Mouse (Mus musculus) CH12F3 (cell line): ENCODE results near the gene Patl1.
"Not testable (repeated sequence)": the region's sequence is repeated elsewhere in the genome, so short reads cannot be mapped to it uniquely, and the experiment has no call there.

Experiments
- in situ Hi-C: fragments of 300-500 bp; cut with MboI; formaldehyde crosslinking; loops from 2 replicates; pipeline ENCODE4 v1.14.3; 2020; ENCODE audit warnings: low sequenced_read_pairs

The Patl1 gene

GRCm38 (mm10) chr19:11912037-11912532 lies at the start of gene Patl1:
Gene Patl1 (plus strand): TSS chr19:11912399.
- in situ Hi-C loops: no loop called here

DNA sequence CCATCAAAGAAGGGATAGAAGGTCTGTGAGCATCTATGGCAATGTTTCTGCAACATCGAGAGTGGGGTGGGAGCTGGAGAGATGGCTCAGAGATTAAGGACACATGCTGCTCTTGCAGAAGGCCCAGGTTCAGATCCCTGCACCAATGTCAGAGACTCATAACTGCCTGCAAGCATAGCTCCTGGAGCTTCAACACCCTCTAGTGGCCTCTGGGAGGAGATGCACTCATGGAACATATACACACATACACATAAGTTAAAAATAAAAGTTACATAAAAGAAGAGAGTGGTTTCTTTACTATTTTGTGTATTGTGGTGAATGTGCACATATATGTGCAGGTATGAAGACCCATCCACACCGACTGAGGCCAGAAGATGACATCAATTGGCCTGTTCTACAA lies 44.4 kb upstream of the Patl1 start:
- in situ Hi-C loops: no loop called here

DNA sequence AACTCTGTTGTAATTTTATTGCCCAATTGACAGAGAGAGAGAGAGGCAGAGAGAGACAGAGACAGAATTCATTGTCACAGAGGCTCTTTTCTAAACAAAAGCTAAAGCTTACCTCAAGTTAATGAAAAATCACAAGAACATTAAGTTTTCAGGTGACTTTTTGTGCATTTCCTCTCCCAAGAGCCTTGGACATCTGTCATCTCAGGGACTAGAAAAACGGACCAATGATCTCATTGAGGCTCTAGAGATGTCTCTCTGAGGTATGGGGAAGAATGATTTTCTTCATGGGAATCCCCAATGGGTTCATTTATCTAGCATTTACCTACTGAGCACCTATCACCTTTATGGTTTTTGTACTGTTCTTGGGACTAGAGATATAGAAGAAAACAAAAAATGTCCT lies 37.2 kb upstream of the Patl1 start, which contains the start of gene Olfr1419:
Gene Olfr1419 (minus strand): TSS at position 101 of the 400 bp plus-strand sequence.
- in situ Hi-C loops: no loop called here

- in situ Hi-C loops: not testable (repeated sequence)
Observed at GRCm38 (mm10) chr19:11878404-11878803, 33.8 kb upstream of the Patl1 start.

- in situ Hi-C loops: no loop called here
Observed at GRCm38 (mm10) chr19:11886265-11886664, 25.9 kb upstream of the Patl1 start, which contains the start of gene Olfr1420. Gene Olfr1420 (plus strand): TSS chr19:11886565.

DNA sequence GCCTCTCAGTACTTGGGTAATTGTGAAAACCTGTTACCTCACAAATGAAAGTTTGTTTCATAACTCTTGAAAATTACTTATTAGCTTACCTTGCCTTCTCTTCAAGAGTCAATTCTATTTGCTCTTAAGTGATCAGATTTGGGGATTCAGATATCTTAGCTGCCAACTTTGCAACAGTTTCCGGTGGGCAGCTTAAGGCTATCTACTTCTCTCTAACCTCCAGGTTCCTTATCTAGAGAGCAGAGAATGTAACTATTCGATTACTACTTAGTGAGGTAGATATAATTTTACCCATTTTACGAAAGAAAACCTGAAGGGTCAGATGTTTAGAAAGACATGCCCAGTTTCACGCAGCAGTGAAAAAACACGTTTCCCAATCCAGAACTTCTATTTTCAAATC lies 1.2 kb upstream of the Patl1 start:
- in situ Hi-C loops: no loop called here

DNA sequence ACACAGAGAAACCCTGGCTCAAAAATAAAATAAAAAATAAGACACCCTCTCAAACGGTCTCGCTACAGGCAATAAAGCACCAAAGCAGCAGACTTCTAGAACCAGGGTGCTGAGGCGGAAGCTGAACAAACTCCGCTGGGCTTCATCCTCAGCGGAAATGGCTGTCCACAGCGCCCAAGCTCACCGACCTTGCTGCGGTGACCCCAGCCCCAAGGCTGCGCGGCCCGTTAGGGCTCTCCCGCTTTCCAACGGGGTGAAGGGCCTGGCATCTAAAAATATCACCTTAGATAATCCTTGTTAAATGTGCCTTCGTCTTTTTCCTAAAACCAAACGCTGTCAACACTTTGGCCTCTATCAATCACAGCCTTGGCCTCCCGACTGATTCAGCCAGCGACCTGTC lies 596 bp upstream of the Patl1 start:
- in situ Hi-C loops: no loop called here

GRCm38 (mm10) chr19:11912533-11913121 lies 428 bp downstream of the Patl1 start:
- in situ Hi-C loops: no loop called here

- in situ Hi-C loops: no loop called here
Observed at GRCm38 (mm10) chr19:11915804-11916203, 3.6 kb downstream of the Patl1 start.

DNA sequence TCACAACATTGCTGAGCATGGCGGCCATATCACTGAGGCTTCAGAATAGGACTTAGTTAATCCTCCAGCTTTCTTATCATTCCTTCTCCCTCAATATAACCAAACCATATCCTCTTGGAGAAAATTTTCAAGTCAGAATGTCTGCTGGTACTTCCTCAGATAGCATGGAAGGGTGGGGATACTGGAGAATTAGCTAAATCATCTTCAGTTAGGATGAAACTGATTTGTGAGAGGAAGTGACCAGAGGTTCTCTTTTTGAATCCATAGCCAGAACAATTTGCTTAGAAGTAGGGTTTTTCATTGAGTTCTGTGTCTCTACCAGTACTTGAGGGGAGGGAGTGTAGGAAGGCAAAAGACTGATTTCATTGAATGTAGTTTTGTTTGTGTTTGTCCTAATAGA lies 9.9 kb downstream of the Patl1 start:
- in situ Hi-C loops: no loop called here

GRCm38 (mm10) chr19:11922515-11922914 lies 10.3 kb downstream of the Patl1 start:
- in situ Hi-C loops: not testable (repeated sequence)

GRCm38 (mm10) chr19:11926380-11926779 lies 14.2 kb downstream of the Patl1 start:
- in situ Hi-C loops: no loop called here

GRCm38 (mm10) chr19:11928025-11928748 lies 16.0 kb downstream of the Patl1 start:
- in situ Hi-C loops: no loop called here

GRCm38 (mm10) chr19:11946460-11946859 lies 34.3 kb downstream of the Patl1 start:
- in situ Hi-C loops: not testable (repeated sequence)

DNA sequence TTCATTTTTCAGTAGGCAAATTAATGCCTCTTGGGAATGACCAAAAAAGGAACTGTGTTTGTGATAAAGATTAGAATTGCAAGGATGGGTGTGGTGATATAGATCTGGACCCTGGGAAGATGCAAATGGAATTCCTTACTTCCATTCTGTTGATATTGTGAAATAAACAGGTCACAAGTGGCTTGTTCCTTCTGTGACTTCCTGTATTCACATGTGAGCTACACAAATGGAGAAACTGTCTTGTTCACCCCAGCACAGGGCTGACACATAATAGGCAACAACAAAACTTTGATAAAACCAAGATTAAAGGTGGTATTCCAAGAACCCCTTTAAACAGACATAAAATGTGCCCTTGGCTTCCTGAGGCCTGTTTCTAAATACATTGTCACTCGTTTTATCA lies 37.7 kb downstream of the Patl1 start:
- in situ Hi-C loops: no loop called here

- in situ Hi-C loops: no loop called here
Observed at GRCm38 (mm10) chr19:11950747-11951146, 38.5 kb downstream of the Patl1 start.

GRCm38 (mm10) chr19:11954206-11954605 lies 42.0 kb downstream of the Patl1 start:
- in situ Hi-C loops: no loop called here

GRCm38 (mm10) chr19:11956636-11957035 lies 44.4 kb downstream of the Patl1 start:
- in situ Hi-C loops: no loop called here

DNA sequence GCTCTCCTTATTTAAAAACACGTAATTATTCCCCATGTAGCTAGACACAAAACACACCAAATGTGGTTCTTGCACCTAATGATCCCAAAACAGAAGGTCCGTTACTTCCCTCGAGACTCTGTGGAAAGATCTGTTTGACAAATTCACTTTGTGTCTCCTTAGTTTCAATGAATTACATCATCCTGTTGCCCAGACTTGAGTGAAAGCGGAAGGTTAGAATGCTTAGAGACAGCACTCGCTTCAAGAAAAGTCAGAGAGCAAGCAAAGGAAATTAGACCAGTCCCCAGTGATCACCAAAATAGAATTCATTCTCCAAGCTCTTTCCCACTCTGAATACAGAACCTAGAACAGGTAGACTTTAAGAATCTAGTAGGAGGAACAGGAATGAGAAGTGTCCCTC lies 45.2 kb downstream of the Patl1 start:
- in situ Hi-C loops: no loop called here

- in situ Hi-C loops: no loop called here
Observed at GRCm38 (mm10) chr19:11957846-11958245, 45.6 kb downstream of the Patl1 start.

DNA sequence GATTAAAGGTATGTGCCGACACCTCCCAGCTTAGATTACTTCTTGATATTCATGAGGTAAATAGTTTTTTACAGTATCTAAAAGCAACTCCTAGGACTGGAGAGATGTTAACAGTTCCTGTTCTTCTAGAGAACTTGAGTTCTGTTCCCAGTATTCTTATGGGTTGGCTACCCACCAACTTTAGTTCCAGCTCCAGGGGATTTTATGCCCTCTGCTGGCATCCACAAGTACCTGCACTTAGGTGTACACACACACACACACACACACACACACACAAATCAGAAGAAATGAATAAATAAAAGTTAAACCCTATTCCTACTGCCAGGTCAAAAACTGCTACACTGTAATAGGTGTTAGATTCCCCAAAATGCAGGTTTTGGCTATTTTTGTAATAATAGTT lies 52.1 kb downstream of the Patl1 start:
- in situ Hi-C loops: no loop called here
